Mouse (Mus musculus): Measurements from ENCODE around the gene Baz1b. TPM values are rescaled to one million over a fixed set of nuclear protein-coding genes. Genes with fewer than 3 reads are reported as not detected.
"Not testable (repeated sequence)": the region's sequence is repeated elsewhere in the genome, so short reads cannot be mapped to it uniquely, and the experiment has no call there.

The Baz1b gene
- polyA plus RNA-seq, 1 experiment from 2014 or later: 60.6 TPM

- no peak for ATAC-seq (ENCODE audit: low FRiP score)
- H3K4me2 ChIP-seq: no peak overlapping the region
- 97% methylated on average over 1 of the region's 1 CpGs for WGBS
- no peak overlapping the region for H3K9ac ChIP-seq (ENCODE audit: low read length)
- no peak overlapping the region for H3K4me3 ChIP-seq (ENCODE audit: low read depth, low read length)
- no peaks in the 10 kb centered on the region for H3K27me3 ChIP-seq (ENCODE audit: control insufficient read depth, insufficient read depth, low read length)
- no peak overlapping the region for H3K27ac ChIP-seq (ENCODE audit: low read depth, low read length)
- H3K36me3 ChIP-seq (ENCODE audit: control insufficient read depth, insufficient read depth, low read length): peaks cover 35% of the 10 kb centered on the region
- no peak for DNase-seq (ENCODE audit: low spot score, missing footprints)
- no peaks in the 10 kb centered on the region for H3K4me1 ChIP-seq (ENCODE audit: control insufficient read depth, insufficient read depth, low read length)
- no peaks in the 10 kb centered on the region for H3K9me3 ChIP-seq (ENCODE audit: control insufficient read depth, low read length)
Measured at GRCm38 (mm10) chr5:135208197-135208596, 21.1 kb downstream of the Baz1b start.

GRCm38 (mm10) chr5:135216871-135217270, 29.8 kb downstream of the Baz1b start:
- H3K4me2 ChIP-seq: no peak overlapping the region
- H3K9me3 ChIP-seq (ENCODE audit: control insufficient read depth, low read length): no peaks in the 10 kb centered on the region
- no peaks in the 10 kb centered on the region for H3K27me3 ChIP-seq (ENCODE audit: control insufficient read depth, insufficient read depth, low read length)
- H3K27ac ChIP-seq (ENCODE audit: low read depth, low read length): no peak overlapping the region
- H3K4me1 ChIP-seq (ENCODE audit: control insufficient read depth, insufficient read depth, low read length): no peaks in the 10 kb centered on the region
- 94% methylated on average over 6 of the region's 6 CpGs for WGBS
- no peak overlapping the region for H3K4me3 ChIP-seq (ENCODE audit: low read depth, low read length)
- no peak overlapping the region for H3K9ac ChIP-seq (ENCODE audit: low read length)
- no peak for DNase-seq (ENCODE audit: low spot score, missing footprints)
- H3K36me3 ChIP-seq (ENCODE audit: control insufficient read depth, insufficient read depth, low read length): peaks cover 43% of the 10 kb centered on the region
- no peak for ATAC-seq (ENCODE audit: low FRiP score)

- no peaks in the 10 kb centered on the region for H3K4me1 ChIP-seq (ENCODE audit: control insufficient read depth, insufficient read depth, low read length)
- no peak overlapping the region for H3K9ac ChIP-seq (ENCODE audit: low read length)
- no peak overlapping the region for H3K4me3 ChIP-seq (ENCODE audit: low read depth, low read length)
- no peak overlapping the region for H3K27ac ChIP-seq (ENCODE audit: low read depth, low read length)
- peaks cover 53% of the 10 kb centered on the region for H3K36me3 ChIP-seq (ENCODE audit: control insufficient read depth, insufficient read depth, low read length)
- H3K27me3 ChIP-seq (ENCODE audit: control insufficient read depth, insufficient read depth, low read length): no peaks in the 10 kb centered on the region
- H3K9me3 ChIP-seq (ENCODE audit: control insufficient read depth, low read length): no peaks in the 10 kb centered on the region
- ATAC-seq (ENCODE audit: low FRiP score) (no peak), DNase-seq (ENCODE audit: low spot score, missing footprints) (no peak)
- no peak overlapping the region for H3K4me2 ChIP-seq
Measured at GRCm38 (mm10) chr5:135220941-135221340, 33.9 kb downstream of the Baz1b start.

- 97% methylated on average over 7 of the region's 7 CpGs for WGBS
- no peaks in the 10 kb centered on the region for H3K9me3 ChIP-seq (ENCODE audit: control insufficient read depth, low read length)
- no peak overlapping the region for H3K9ac ChIP-seq (ENCODE audit: low read length)
- no peak for ATAC-seq (ENCODE audit: low FRiP score)
- no peak overlapping the region for H3K4me2 ChIP-seq
- no peak for DNase-seq (ENCODE audit: low spot score, missing footprints)
- H3K4me3 ChIP-seq (ENCODE audit: low read depth, low read length): no peak overlapping the region
- no peak overlapping the region for H3K27ac ChIP-seq (ENCODE audit: low read depth, low read length)
- H3K36me3 ChIP-seq (ENCODE audit: control insufficient read depth, insufficient read depth, low read length): peaks cover 51% of the 10 kb centered on the region
- H3K4me1 ChIP-seq (ENCODE audit: control insufficient read depth, insufficient read depth, low read length): no peaks in the 10 kb centered on the region
- H3K27me3 ChIP-seq (ENCODE audit: control insufficient read depth, insufficient read depth, low read length): no peaks in the 10 kb centered on the region
Measured at GRCm38 (mm10) chr5:135222066-135222465, 35.0 kb downstream of the Baz1b start.

- ATAC-seq (ENCODE audit: low FRiP score): no peak
- H3K36me3 ChIP-seq (ENCODE audit: control insufficient read depth, insufficient read depth, low read length): peaks cover 52% of the 10 kb centered on the region
- WGBS: 87% methylated on average over 3 of the region's 3 CpGs
- H3K4me3 ChIP-seq (ENCODE audit: low read depth, low read length): no peak overlapping the region
- H3K4me2 ChIP-seq: no peak overlapping the region
- no peaks in the 10 kb centered on the region for H3K4me1 ChIP-seq (ENCODE audit: control insufficient read depth, insufficient read depth, low read length)
- H3K27me3 ChIP-seq (ENCODE audit: control insufficient read depth, insufficient read depth, low read length): no peaks in the 10 kb centered on the region
- no peaks in the 10 kb centered on the region for H3K9me3 ChIP-seq (ENCODE audit: control insufficient read depth, low read length)
- no peak overlapping the region for H3K27ac ChIP-seq (ENCODE audit: low read depth, low read length)
- no peak overlapping the region for H3K9ac ChIP-seq (ENCODE audit: low read length)
- DNase-seq (ENCODE audit: low spot score, missing footprints): no peak
Measured at GRCm38 (mm10) chr5:135224169-135224568, 37.1 kb downstream of the Baz1b start.

- not testable (repeated sequence) for H3K4me1 ChIP-seq (ENCODE audit: control insufficient read depth, insufficient read depth, low read length); H3K4me2 ChIP-seq; H3K27ac ChIP-seq (ENCODE audit: low read depth, low read length); H3K9me3 ChIP-seq (ENCODE audit: control insufficient read depth, low read length); H3K4me3 ChIP-seq (ENCODE audit: low read depth, low read length); H3K27me3 ChIP-seq (ENCODE audit: control insufficient read depth, insufficient read depth, low read length); H3K9ac ChIP-seq (ENCODE audit: low read length); ATAC-seq (ENCODE audit: low FRiP score); DNase-seq (ENCODE audit: low spot score, missing footprints)
- 94% methylated on average over 4 of the region's 4 CpGs for WGBS
- H3K36me3 ChIP-seq (ENCODE audit: control insufficient read depth, insufficient read depth, low read length): peaks cover 52% of the 10 kb centered on the region
Measured at GRCm38 (mm10) chr5:135225879-135226278, 38.8 kb downstream of the Baz1b start.

GRCm38 (mm10) chr5:135230186-135230585, 43.1 kb downstream of the Baz1b start:
- DNase-seq (ENCODE audit: low spot score, missing footprints): no peak
- Histone ChIP-seq H3K4me2 (no peak overlapping the region), H3K4me3 (ENCODE audit: low read depth, low read length) (no peak overlapping the region), H3K36me3 (ENCODE audit: control insufficient read depth, insufficient read depth, low read length) (peaks cover 36% of the 10 kb centered on the region), H3K9ac (ENCODE audit: low read length) (no peak overlapping the region), H3K27me3 (ENCODE audit: control insufficient read depth, insufficient read depth, low read length) (no peaks in the 10 kb centered on the region), H3K27ac (ENCODE audit: low read depth, low read length) (no peak overlapping the region), H3K9me3 (ENCODE audit: control insufficient read depth, low read length) (no peaks in the 10 kb centered on the region), H3K4me1 (ENCODE audit: control insufficient read depth, insufficient read depth, low read length) (no peaks in the 10 kb centered on the region)
- ATAC-seq (ENCODE audit: low FRiP score): no peak
- WGBS: 89% methylated on average over 4 of the region's 4 CpGs

- H3K4me1 ChIP-seq (ENCODE audit: control insufficient read depth, insufficient read depth, low read length): no peaks in the 10 kb centered on the region
- no peaks in the 10 kb centered on the region for H3K27me3 ChIP-seq (ENCODE audit: control insufficient read depth, insufficient read depth, low read length)
- H3K27ac ChIP-seq (ENCODE audit: low read depth, low read length): no peak overlapping the region
- WGBS: 92% methylated on average over 8 of the region's 8 CpGs
- no peak overlapping the region for H3K9ac ChIP-seq (ENCODE audit: low read length)
- H3K36me3 ChIP-seq (ENCODE audit: control insufficient read depth, insufficient read depth, low read length): peaks cover 39% of the 10 kb centered on the region
- no peak overlapping the region for H3K4me2 ChIP-seq
- no peaks in the 10 kb centered on the region for H3K9me3 ChIP-seq (ENCODE audit: control insufficient read depth, low read length)
- H3K4me3 ChIP-seq (ENCODE audit: low read depth, low read length): no peak overlapping the region
- ATAC-seq (ENCODE audit: low FRiP score) (no peak), DNase-seq (ENCODE audit: low spot score, missing footprints) (no peak)
Measured at GRCm38 (mm10) chr5:135233166-135233920, 46.3 kb downstream of the Baz1b start.

- Histone ChIP-seq H3K4me3 (ENCODE audit: low read depth, low read length) (no peak overlapping the region), H3K4me1 (ENCODE audit: control insufficient read depth, insufficient read depth, low read length) (no peaks in the 10 kb centered on the region), H3K36me3 (ENCODE audit: control insufficient read depth, insufficient read depth, low read length) (peaks cover 51% of the 10 kb centered on the region), H3K4me2 (no peak overlapping the region), H3K27ac (ENCODE audit: low read depth, low read length) (no peak overlapping the region), H3K9ac (ENCODE audit: low read length) (no peak overlapping the region), H3K9me3 (ENCODE audit: control insufficient read depth, low read length) (no peaks in the 10 kb centered on the region), H3K27me3 (ENCODE audit: control insufficient read depth, insufficient read depth, low read length) (no peaks in the 10 kb centered on the region)
- peak; percentile 97 for DNase-seq (ENCODE audit: low spot score, missing footprints)
- WGBS: 60% methylated on average over 2 of the region's 2 CpGs
- ATAC-seq (ENCODE audit: low FRiP score): no peak
Measured at GRCm38 (mm10) chr5:135236571-135236970, 49.5 kb downstream of the Baz1b start.
